Mouse (Mus musculus): ENCODE data around the gene Arpc2. TPM values are rescaled to one million over a fixed set of nuclear protein-coding genes. Genes with fewer than 3 reads are reported as not detected.

Gene Arpc2
- polyA plus RNA-seq, 1 experiment: 214 TPM

- Histone ChIP-seq H3K79me2 (ENCODE audit: control insufficient read depth, insufficient read depth) (peaks cover 9% of the 10 kb centered on the region), H3ac (ENCODE audit: control insufficient read depth, insufficient read length) (no peak overlapping the region), H3K4me2 (ENCODE audit: low read depth) (no peak overlapping the region), H3K4me3 (no peak overlapping the region), H3K27me3 (ENCODE audit: control insufficient read depth, insufficient read depth, insufficient read length) (no peaks in the 10 kb centered on the region), H3K36me3 (ENCODE audit: control insufficient read depth, insufficient read depth) (peaks cover 80% of the 10 kb centered on the region)
- TF ChIP-seq POLR2AphosphoS2 (IDR thresholded peaks at IDR 0.05; ENCODE audit: insufficient read length, low read depth) (no peak), USF1 (IDR thresholded peaks at IDR 0.05; ENCODE audit: low read depth) (no peak)
Observed at GRCm38 (mm10) chr1:74256782-74257181, 20.9 kb downstream of the Arpc2 start.

DNA sequence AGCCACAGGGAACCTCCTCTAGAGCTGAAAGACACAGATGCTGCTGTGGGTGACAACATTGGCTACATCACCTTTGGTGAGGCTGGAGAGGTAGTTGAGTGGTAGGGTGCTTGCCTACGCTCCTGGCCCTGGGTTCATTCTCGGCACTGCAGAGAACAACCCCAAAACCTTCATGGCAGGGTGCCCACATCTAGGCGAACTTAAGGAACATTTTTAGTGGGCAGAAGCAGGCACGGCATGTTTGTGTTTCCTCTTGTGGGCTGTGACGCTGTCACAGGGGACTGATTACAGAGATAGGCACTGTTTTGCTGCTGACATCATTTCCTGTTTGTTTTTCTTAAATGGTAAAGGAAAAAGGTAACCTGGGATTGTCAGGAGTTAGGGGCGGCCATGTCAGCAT is 26.6 kb downstream of the Arpc2 start:
- H3ac ChIP-seq (ENCODE audit: control insufficient read depth, insufficient read length): no peak overlapping the region
- H3K4me2 ChIP-seq (ENCODE audit: low read depth): no peak overlapping the region
- no peaks in the 10 kb centered on the region for H3K79me2 ChIP-seq (ENCODE audit: control insufficient read depth, insufficient read depth)
- peaks cover 59% of the 10 kb centered on the region for H3K36me3 ChIP-seq (ENCODE audit: control insufficient read depth, insufficient read depth)
- H3K27me3 ChIP-seq (ENCODE audit: control insufficient read depth, insufficient read depth, insufficient read length): no peaks in the 10 kb centered on the region
- H3K4me3 ChIP-seq: no peak overlapping the region
- TF ChIP-seq CEBPB (IDR thresholded peaks at IDR 0.05; ENCODE audit: insufficient read depth, poor library complexity, severe bottlenecking): no peak
- no peak for TF ChIP-seq MAX (IDR thresholded peaks at IDR 0.05; ENCODE audit: low read depth)
- TF ChIP-seq TCF12 (IDR thresholded peaks at IDR 0.05; ENCODE audit: insufficient read depth, poor library complexity, severe bottlenecking): no peak

DNA sequence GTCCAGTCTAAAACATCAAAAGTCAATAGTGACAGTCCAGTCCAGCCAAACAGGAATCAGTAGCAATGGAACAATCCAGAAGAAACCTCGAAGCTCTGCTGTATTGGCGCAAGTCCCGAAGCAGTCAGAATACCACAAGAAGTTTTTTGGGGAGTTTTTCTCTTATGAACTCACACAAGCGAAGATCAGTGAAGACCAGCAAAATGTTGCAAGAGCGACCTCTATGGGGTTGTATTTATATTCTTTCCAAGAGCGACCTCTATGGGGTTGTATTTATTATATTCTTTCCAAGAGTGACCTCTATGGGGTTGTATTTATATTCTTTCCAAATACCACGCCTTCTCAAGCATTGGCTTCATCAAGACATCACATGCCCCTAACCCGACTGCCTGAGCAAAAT is 32.9 kb downstream of the Arpc2 start:
- Histone ChIP-seq H3K4me2 (ENCODE audit: low read depth) (no peak overlapping the region), H3K79me2 (ENCODE audit: control insufficient read depth, insufficient read depth) (no peaks in the 10 kb centered on the region), H3K27me3 (ENCODE audit: control insufficient read depth, insufficient read depth, insufficient read length) (no peaks in the 10 kb centered on the region), H3K36me3 (ENCODE audit: control insufficient read depth, insufficient read depth) (peaks cover 30% of the 10 kb centered on the region), H3ac (ENCODE audit: control insufficient read depth, insufficient read length) (no peak overlapping the region), H3K4me3 (no peak overlapping the region)
- TF ChIP-seq POLR2AphosphoS2 (IDR thresholded peaks at IDR 0.05; ENCODE audit: insufficient read length, low read depth): no peak
- no peak for TF ChIP-seq MAX (IDR thresholded peaks at IDR 0.05; ENCODE audit: low read depth)

DNA sequence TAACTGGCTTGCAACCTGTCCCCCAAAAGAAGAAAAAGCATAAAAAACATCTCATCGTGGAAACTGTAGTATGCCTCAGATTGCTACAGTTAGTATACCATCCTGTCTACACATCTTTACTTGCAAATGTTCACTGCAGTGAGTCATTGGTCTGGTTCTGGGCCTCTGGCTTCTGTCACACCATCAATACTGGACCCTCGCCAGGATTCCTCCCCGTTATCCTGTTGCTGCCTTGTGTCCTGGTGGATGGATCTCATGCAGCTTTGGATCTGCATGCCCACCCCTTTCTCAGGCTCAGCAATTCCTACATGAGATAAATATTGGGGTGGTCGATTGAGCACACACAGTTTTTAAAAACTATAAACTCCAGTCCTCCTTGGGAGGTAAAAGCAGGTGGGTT is 35.8 kb downstream of the Arpc2 start:
- Histone ChIP-seq H3K4me3 (no peak overlapping the region), H3K79me2 (ENCODE audit: control insufficient read depth, insufficient read depth) (no peaks in the 10 kb centered on the region), H3ac (ENCODE audit: control insufficient read depth, insufficient read length) (no peak overlapping the region), H3K4me2 (ENCODE audit: low read depth) (no peak overlapping the region), H3K27me3 (ENCODE audit: control insufficient read depth, insufficient read depth, insufficient read length) (no peaks in the 10 kb centered on the region), H3K36me3 (ENCODE audit: control insufficient read depth, insufficient read depth) (peaks cover 20% of the 10 kb centered on the region)
- TF ChIP-seq MYOG (IDR thresholded peaks at IDR 0.05; ENCODE audit: control insufficient read depth in 1 of 3, insufficient read depth in 1 of 3, insufficient read length in 2 of 3, low read depth in 2 of 3): no peak
- TF ChIP-seq SRF (IDR thresholded peaks at IDR 0.05; ENCODE audit: control insufficient read depth, insufficient read length, low read depth): no peak
- no peak for TF ChIP-seq POLR2A (IDR thresholded peaks at IDR 0.05; ENCODE audit: insufficient read length, low read depth)
- no peak for TF ChIP-seq MAX (IDR thresholded peaks at IDR 0.05; ENCODE audit: low read depth)
- TF ChIP-seq TCF12 (IDR thresholded peaks at IDR 0.05; ENCODE audit: insufficient read depth, poor library complexity, severe bottlenecking): no peak
- TF ChIP-seq E2F4 (IDR thresholded peaks at IDR 0.05; ENCODE audit: insufficient read depth): no peak
- TF ChIP-seq MYOD1 (IDR thresholded peaks at IDR 0.05; ENCODE audit: control insufficient read depth in 1 of 3, insufficient read length in 2 of 3, low read depth in 2 of 3): no peak
- no peak for TF ChIP-seq USF1 (IDR thresholded peaks at IDR 0.05; ENCODE audit: low read depth)
- no peak for TF ChIP-seq POLR2AphosphoS2 (IDR thresholded peaks at IDR 0.05; ENCODE audit: insufficient read length, low read depth)
- no peak for TF ChIP-seq REST (IDR thresholded peaks at IDR 0.05; ENCODE audit: insufficient read depth, insufficient read length)
- no peak for TF ChIP-seq CEBPB (IDR thresholded peaks at IDR 0.05; ENCODE audit: insufficient read depth, poor library complexity, severe bottlenecking)
- no peak for TF ChIP-seq TCF3 (IDR thresholded peaks at IDR 0.05; ENCODE audit: insufficient read length, low read depth)

- Histone ChIP-seq H3K4me2 (ENCODE audit: low read depth) (no peak overlapping the region), H3K36me3 (ENCODE audit: control insufficient read depth, insufficient read depth) (no peaks in the 10 kb centered on the region), H3K79me2 (ENCODE audit: control insufficient read depth, insufficient read depth) (no peaks in the 10 kb centered on the region), H3K4me3 (no peak overlapping the region), H3ac (ENCODE audit: control insufficient read depth, insufficient read length) (no peak overlapping the region), H3K27me3 (ENCODE audit: control insufficient read depth, insufficient read depth, insufficient read length) (no peaks in the 10 kb centered on the region)
- no peak for TF ChIP-seq TCF3 (IDR thresholded peaks at IDR 0.05; ENCODE audit: insufficient read length, low read depth)
- TF ChIP-seq MAX (IDR thresholded peaks at IDR 0.05; ENCODE audit: low read depth): no peak
- no peak for TF ChIP-seq REST (IDR thresholded peaks at IDR 0.05; ENCODE audit: insufficient read depth, insufficient read length)
- TF ChIP-seq USF1 (IDR thresholded peaks at IDR 0.05; ENCODE audit: low read depth): no peak
- TF ChIP-seq MYOG (IDR thresholded peaks at IDR 0.05; ENCODE audit: control insufficient read depth in 1 of 3, insufficient read depth in 1 of 3, insufficient read length in 2 of 3, low read depth in 2 of 3): no peak
- TF ChIP-seq SRF (IDR thresholded peaks at IDR 0.05; ENCODE audit: control insufficient read depth, insufficient read length, low read depth): no peak
- TF ChIP-seq CEBPB (IDR thresholded peaks at IDR 0.05; ENCODE audit: insufficient read depth, poor library complexity, severe bottlenecking): no peak
- TF ChIP-seq TCF12 (IDR thresholded peaks at IDR 0.05; ENCODE audit: insufficient read depth, poor library complexity, severe bottlenecking): no peak
- no peak for TF ChIP-seq POLR2A (IDR thresholded peaks at IDR 0.05; ENCODE audit: insufficient read length, low read depth)
- TF ChIP-seq POLR2AphosphoS2 (IDR thresholded peaks at IDR 0.05; ENCODE audit: insufficient read length, low read depth): no peak
- TF ChIP-seq E2F4 (IDR thresholded peaks at IDR 0.05; ENCODE audit: insufficient read depth): no peak
- TF ChIP-seq MYOD1 (IDR thresholded peaks at IDR 0.05; ENCODE audit: control insufficient read depth in 1 of 3, insufficient read length in 2 of 3, low read depth in 2 of 3): no peak
Observed at GRCm38 (mm10) chr1:74275015-74275414, 39.1 kb downstream of the Arpc2 start.

DNA sequence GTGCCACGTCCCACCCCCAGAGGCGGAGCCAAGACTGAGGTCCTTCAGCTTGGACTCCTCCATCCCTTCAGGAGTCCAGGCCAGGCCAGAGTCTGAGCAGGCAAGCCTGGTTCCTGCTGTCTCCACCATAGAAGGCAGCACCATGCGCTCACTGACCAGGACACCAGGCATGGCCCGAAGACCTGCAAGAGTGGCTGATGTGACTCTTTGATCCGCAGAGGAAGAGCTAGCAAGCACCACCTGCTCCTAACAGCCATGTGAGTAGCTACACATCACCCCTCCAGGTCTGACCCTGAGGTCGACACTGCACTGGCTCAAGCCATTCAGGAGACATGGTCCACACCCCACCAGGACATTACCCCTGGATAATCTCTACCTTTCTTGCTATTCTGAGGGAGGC is 41.2 kb downstream of the Arpc2 start:
- Histone ChIP-seq H3K27me3 (ENCODE audit: control insufficient read depth, insufficient read depth, insufficient read length) (no peaks in the 10 kb centered on the region), H3K36me3 (ENCODE audit: control insufficient read depth, insufficient read depth) (peaks cover 7% of the 10 kb centered on the region), H3ac (ENCODE audit: control insufficient read depth, insufficient read length) (no peak overlapping the region), H3K4me2 (ENCODE audit: low read depth) (no peak overlapping the region), H3K79me2 (ENCODE audit: control insufficient read depth, insufficient read depth) (no peaks in the 10 kb centered on the region), H3K4me3 (no peak overlapping the region)
- TF ChIP-seq MAX (IDR thresholded peaks at IDR 0.05; ENCODE audit: low read depth) (no peak), TCF3 (IDR thresholded peaks at IDR 0.05; ENCODE audit: insufficient read length, low read depth) (no peak), SRF (IDR thresholded peaks at IDR 0.05; ENCODE audit: control insufficient read depth, insufficient read length, low read depth) (no peak), CEBPB (IDR thresholded peaks at IDR 0.05; ENCODE audit: insufficient read depth, poor library complexity, severe bottlenecking) (no peak), POLR2AphosphoS2 (IDR thresholded peaks at IDR 0.05; ENCODE audit: insufficient read length, low read depth) (no peak), REST (IDR thresholded peaks at IDR 0.05; ENCODE audit: insufficient read depth, insufficient read length) (no peak), E2F4 (IDR thresholded peaks at IDR 0.05; ENCODE audit: insufficient read depth) (no peak), MYOD1 (IDR thresholded peaks at IDR 0.05; ENCODE audit: control insufficient read depth in 1 of 3, insufficient read length in 2 of 3, low read depth in 2 of 3) (no peak), TCF12 (IDR thresholded peaks at IDR 0.05; ENCODE audit: insufficient read depth, poor library complexity, severe bottlenecking) (no peak), POLR2A (IDR thresholded peaks at IDR 0.05; ENCODE audit: insufficient read length, low read depth) (no peak), MYOG (IDR thresholded peaks at IDR 0.05; ENCODE audit: control insufficient read depth in 1 of 3, insufficient read depth in 1 of 3, insufficient read length in 2 of 3, low read depth in 2 of 3) (no peak), USF1 (IDR thresholded peaks at IDR 0.05; ENCODE audit: low read depth) (no peak)

Data from myocyte (in vitro differentiated cells).